Mouse (Mus musculus): ENCODE measurements around the gene Rab44. TPM values are rescaled to one million over a fixed set of nuclear protein-coding genes. Genes with fewer than 3 reads are reported as not detected.

The Rab44 gene
- polyA plus RNA-seq, 1 experiment from 2014 or later: 0.27 TPM

DNA sequence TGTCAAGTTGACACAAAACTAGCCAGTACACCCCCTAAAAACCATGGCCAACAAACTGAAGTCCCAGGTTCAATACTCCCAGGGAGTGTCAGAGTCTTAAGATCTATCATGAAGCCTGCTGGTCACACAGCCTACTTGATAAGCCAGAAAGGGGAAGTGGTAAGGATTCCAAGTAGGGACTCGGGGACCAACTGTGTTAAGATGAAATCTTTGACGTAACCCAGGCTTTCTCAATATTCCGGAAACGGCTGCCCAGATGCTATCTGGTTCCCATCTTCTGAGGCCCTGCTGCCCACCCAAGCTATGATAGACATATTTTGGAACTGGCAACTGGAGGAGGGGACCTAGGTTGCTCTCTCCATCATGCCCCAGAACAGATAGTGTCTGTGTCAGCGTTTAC is 2.6 kb upstream of the Rab44 start:
- H3K4me3 ChIP-seq: no peak overlapping the region
- H3K27ac ChIP-seq: no peak overlapping the region
- no peak overlapping the region for H3K9ac ChIP-seq
- H3K4me2 ChIP-seq (replicated peaks): no peak overlapping the region
- no peaks in the 10 kb centered on the region for H3K27me3 ChIP-seq
- WGBS: 80% methylated on average over 5 of the region's 5 CpGs
- H3K9me3 ChIP-seq: no peaks in the 10 kb centered on the region
- ATAC-seq (ENCODE audit: insufficient number of reproducible peaks, insufficient read depth, low FRiP score, low TSS enrichment): no peak
- H3K36me3 ChIP-seq: no peaks in the 10 kb centered on the region
- no peaks in the 10 kb centered on the region for H3K4me1 ChIP-seq

DNA sequence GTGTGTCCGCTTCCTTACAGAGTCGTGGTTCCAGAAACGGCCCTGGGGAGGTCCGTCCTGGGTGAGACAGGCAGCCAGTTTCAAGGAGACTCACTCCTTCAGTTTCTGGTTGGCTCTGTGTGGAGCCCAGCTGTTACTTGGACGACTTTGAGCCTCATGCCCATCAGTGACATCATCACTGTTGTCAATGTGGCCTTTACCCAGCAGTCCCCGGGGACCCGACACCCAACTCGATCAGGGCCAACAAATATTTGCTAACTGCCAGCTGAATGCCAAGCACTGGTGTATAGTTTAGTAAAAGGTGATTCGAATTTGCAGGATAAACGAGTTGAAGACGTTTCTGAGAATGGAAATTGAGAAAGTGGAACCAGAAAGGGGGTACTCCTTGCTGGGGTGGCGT is 2.1 kb downstream of the Rab44 start:
- H3K4me2 ChIP-seq (replicated peaks): no peak overlapping the region
- no peaks in the 10 kb centered on the region for H3K4me1 ChIP-seq
- no peaks in the 10 kb centered on the region for H3K9me3 ChIP-seq
- ATAC-seq (ENCODE audit: insufficient number of reproducible peaks, insufficient read depth, low FRiP score, low TSS enrichment): no peak
- H3K27ac ChIP-seq: no peak overlapping the region
- no peak overlapping the region for H3K9ac ChIP-seq
- WGBS: 69% methylated on average over 12 of the region's 12 CpGs
- H3K36me3 ChIP-seq: no peaks in the 10 kb centered on the region
- H3K27me3 ChIP-seq: no peaks in the 10 kb centered on the region
- no peak overlapping the region for H3K4me3 ChIP-seq

DNA sequence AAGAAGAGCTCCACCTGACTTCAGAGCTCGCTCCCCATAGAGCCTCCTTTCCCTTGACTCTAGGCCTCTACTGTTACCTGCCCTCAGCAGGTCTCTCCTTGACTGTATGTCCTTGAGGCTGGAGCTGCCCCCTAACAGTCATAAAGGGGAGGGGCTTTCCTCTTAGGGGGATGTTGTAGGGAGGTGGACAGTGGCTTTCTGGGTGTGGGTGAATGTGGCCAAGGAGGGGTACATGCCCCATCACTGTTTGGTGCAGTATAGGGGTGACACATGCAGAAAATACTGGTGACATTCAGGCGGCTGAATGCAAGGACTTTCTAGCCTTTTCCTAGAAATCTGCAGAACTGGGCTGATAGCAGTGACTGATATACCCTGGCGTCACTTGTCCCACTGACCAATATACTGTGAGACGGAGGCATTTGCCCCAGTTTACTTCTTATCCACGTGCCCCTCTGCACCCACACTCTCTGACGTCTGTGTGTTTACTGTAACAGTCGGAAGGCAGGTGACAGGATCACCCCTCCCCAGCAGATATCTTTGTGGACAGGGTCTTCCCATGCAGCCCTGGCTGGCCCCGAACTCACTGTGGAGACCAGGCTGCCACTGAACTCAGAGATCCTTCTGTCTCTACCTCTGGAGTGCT is 3.2 kb downstream of the Rab44 start:
- H3K27me3 ChIP-seq: no peaks in the 10 kb centered on the region
- H3K4me1 ChIP-seq: no peaks in the 10 kb centered on the region
- H3K9ac ChIP-seq: no peak overlapping the region
- no peak for ATAC-seq (ENCODE audit: insufficient number of reproducible peaks, insufficient read depth, low FRiP score, low TSS enrichment)
- no peak overlapping the region for H3K4me3 ChIP-seq
- no peaks in the 10 kb centered on the region for H3K36me3 ChIP-seq
- no peak overlapping the region for H3K4me2 ChIP-seq (replicated peaks)
- H3K27ac ChIP-seq: no peak overlapping the region
- no peaks in the 10 kb centered on the region for H3K9me3 ChIP-seq
- WGBS: 81% methylated on average over 8 of the region's 8 CpGs

- 40% methylated on average over 5 of the region's 5 CpGs for WGBS
- no peak; the same call in 1 of the 2 replicates for ATAC-seq (ENCODE audit: insufficient number of reproducible peaks, insufficient read depth, low FRiP score, low TSS enrichment)
- Histone ChIP-seq H3K4me1 (no peaks in the 10 kb centered on the region), H3K9ac (no peak overlapping the region), H3K4me3 (no peak overlapping the region), H3K9me3 (no peaks in the 10 kb centered on the region), H3K27ac (no peak overlapping the region), H3K4me2 (replicated peaks) (no peak overlapping the region), H3K27me3 (no peaks in the 10 kb centered on the region), H3K36me3 (no peaks in the 10 kb centered on the region)
These were observed 4.1 kb downstream of the Rab44 start for GRCm38 (mm10) chr17:29118057-29118456.

- ATAC-seq (ENCODE audit: insufficient number of reproducible peaks, insufficient read depth, low FRiP score, low TSS enrichment): no peak
- Histone ChIP-seq H3K9me3 (no peaks in the 10 kb centered on the region), H3K4me1 (no peaks in the 10 kb centered on the region), H3K36me3 (no peaks in the 10 kb centered on the region), H3K4me3 (no peak overlapping the region), H3K4me2 (replicated peaks) (no peak overlapping the region), H3K9ac (no peak overlapping the region), H3K27ac (no peak overlapping the region), H3K27me3 (no peaks in the 10 kb centered on the region)
- WGBS: 51% methylated on average over 12 of the region's 12 CpGs
These were observed 6.7 kb downstream of the Rab44 start for GRCm38 (mm10) chr17:29120666-29121065.

- Histone ChIP-seq H3K9ac (no peak overlapping the region), H3K27ac (no peak overlapping the region), H3K27me3 (no peaks in the 10 kb centered on the region), H3K4me3 (no peak overlapping the region), H3K4me1 (no peaks in the 10 kb centered on the region), H3K9me3 (no peaks in the 10 kb centered on the region), H3K36me3 (no peaks in the 10 kb centered on the region), H3K4me2 (replicated peaks) (no peak overlapping the region)
- WGBS: 84% methylated on average over 6 of the region's 6 CpGs
- no peak for ATAC-seq (ENCODE audit: insufficient number of reproducible peaks, insufficient read depth, low FRiP score, low TSS enrichment)
These were observed 8.9 kb downstream of the Rab44 start for GRCm38 (mm10) chr17:29122817-29123216.

- Histone ChIP-seq H3K9ac (no peak overlapping the region), H3K4me3 (no peak overlapping the region), H3K4me2 (replicated peaks) (no peak overlapping the region), H3K36me3 (no peaks in the 10 kb centered on the region), H3K4me1 (no peaks in the 10 kb centered on the region), H3K27me3 (no peaks in the 10 kb centered on the region), H3K9me3 (no peaks in the 10 kb centered on the region), H3K27ac (no peak overlapping the region)
- ATAC-seq (ENCODE audit: insufficient number of reproducible peaks, insufficient read depth, low FRiP score, low TSS enrichment): no peak
- 67% methylated on average over 6 of the region's 6 CpGs for WGBS
These were observed 9.7 kb downstream of the Rab44 start for GRCm38 (mm10) chr17:29123578-29124174.

- no peak overlapping the region for H3K27ac ChIP-seq
- 88% methylated on average over 3 of the region's 3 CpGs for WGBS
- no peak overlapping the region for H3K4me3 ChIP-seq
- no peak for ATAC-seq (ENCODE audit: insufficient number of reproducible peaks, insufficient read depth, low FRiP score, low TSS enrichment)
- no peak overlapping the region for H3K4me2 ChIP-seq (replicated peaks)
- H3K9ac ChIP-seq: no peak overlapping the region
- H3K36me3 ChIP-seq: no peaks in the 10 kb centered on the region
- H3K4me1 ChIP-seq: no peaks in the 10 kb centered on the region
- no peaks in the 10 kb centered on the region for H3K27me3 ChIP-seq
- no peaks in the 10 kb centered on the region for H3K9me3 ChIP-seq
These were observed 12.6 kb downstream of the Rab44 start for GRCm38 (mm10) chr17:29126561-29126960.

GRCm38 (mm10) chr17:29129341-29129740 is 15.4 kb downstream of the Rab44 start:
- Histone ChIP-seq H3K4me2 (replicated peaks) (no peak overlapping the region), H3K27me3 (no peaks in the 10 kb centered on the region), H3K9ac (no peak overlapping the region), H3K9me3 (no peaks in the 10 kb centered on the region), H3K36me3 (no peaks in the 10 kb centered on the region), H3K27ac (no peak overlapping the region), H3K4me3 (no peak overlapping the region), H3K4me1 (peaks cover 5% of the 10 kb centered on the region; the same call in 1 of the 2 replicates)
- WGBS: 68% methylated on average over 5 of the region's 5 CpGs
- ATAC-seq (ENCODE audit: insufficient number of reproducible peaks, insufficient read depth, low FRiP score, low TSS enrichment): no peak

GRCm38 (mm10) chr17:29135066-29135465 is 21.1 kb downstream of the Rab44 start:
- Histone ChIP-seq H3K36me3 (no peaks in the 10 kb centered on the region), H3K4me3 (no peak overlapping the region), H3K27ac (no peak overlapping the region), H3K4me2 (replicated peaks) (no peak overlapping the region), H3K9me3 (no peaks in the 10 kb centered on the region), H3K9ac (no peak overlapping the region), H3K27me3 (no peaks in the 10 kb centered on the region), H3K4me1 (peaks cover 6% of the 10 kb centered on the region; the same call in 1 of the 2 replicates)
- no peak for ATAC-seq (ENCODE audit: insufficient number of reproducible peaks, insufficient read depth, low FRiP score, low TSS enrichment)
- WGBS: 67% methylated on average over 5 of the region's 5 CpGs

DNA sequence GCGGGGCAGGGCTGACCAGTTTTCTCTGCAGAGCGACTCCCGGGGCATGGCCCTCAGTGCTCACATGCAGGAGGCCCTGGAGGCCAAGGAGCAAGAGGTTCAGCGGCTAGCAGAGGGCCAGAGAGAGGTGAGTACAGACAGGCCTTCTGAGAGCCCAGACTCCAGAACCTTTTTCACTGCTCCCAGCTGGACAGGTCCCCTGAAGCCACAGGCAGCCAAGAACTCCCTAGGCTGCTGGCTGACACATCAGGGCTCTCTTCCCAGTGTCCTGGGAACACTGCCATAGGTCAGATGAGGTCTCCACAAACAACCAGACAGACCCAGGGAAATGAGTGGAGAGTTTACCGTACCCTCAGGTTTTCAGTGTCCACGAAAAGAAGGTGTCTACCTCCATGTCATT is 22.3 kb downstream of the Rab44 start:
- H3K36me3 ChIP-seq: no peaks in the 10 kb centered on the region
- no peak overlapping the region for H3K9ac ChIP-seq
- no peak for ATAC-seq (ENCODE audit: insufficient number of reproducible peaks, insufficient read depth, low FRiP score, low TSS enrichment)
- no peak overlapping the region for H3K27ac ChIP-seq
- no peak overlapping the region for H3K4me2 ChIP-seq (replicated peaks)
- no peaks in the 10 kb centered on the region for H3K9me3 ChIP-seq
- H3K27me3 ChIP-seq: no peaks in the 10 kb centered on the region
- H3K4me1 ChIP-seq: peaks cover 6% of the 10 kb centered on the region; the same call in 1 of the 2 replicates
- 61% methylated on average over 6 of the region's 6 CpGs for WGBS
- H3K4me3 ChIP-seq: no peak overlapping the region

DNA sequence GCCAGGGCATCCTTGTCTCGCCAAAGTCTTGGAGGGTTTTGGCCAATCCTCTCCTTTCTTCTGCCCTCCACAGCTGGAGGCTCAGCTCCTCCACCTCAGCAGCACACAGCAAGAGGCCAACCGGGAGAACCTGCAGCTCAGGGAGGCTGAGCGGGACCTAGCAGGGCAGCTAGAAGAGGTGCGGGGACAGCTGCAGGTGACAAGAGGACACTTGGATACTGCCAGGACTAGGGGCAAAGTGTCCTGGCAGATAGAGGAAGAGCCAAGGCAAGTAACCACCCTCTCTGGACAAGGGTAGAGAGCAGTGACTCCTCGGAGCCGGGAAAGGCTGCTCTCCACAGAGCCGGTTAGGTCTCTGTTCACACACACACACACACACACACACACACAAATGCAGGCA is 24.0 kb downstream of the Rab44 start:
- Histone ChIP-seq H3K9me3 (no peaks in the 10 kb centered on the region), H3K4me2 (replicated peaks) (no peak overlapping the region), H3K27ac (no peak overlapping the region), H3K4me1 (peaks cover 6% of the 10 kb centered on the region; the same call in 1 of the 2 replicates), H3K36me3 (no peaks in the 10 kb centered on the region), H3K9ac (no peak overlapping the region), H3K27me3 (no peaks in the 10 kb centered on the region), H3K4me3 (no peak overlapping the region)
- no peak for ATAC-seq (ENCODE audit: insufficient number of reproducible peaks, insufficient read depth, low FRiP score, low TSS enrichment)
- 79% methylated on average over 7 of the region's 7 CpGs for WGBS

Measured in embryonic facial prominence, embryonic 12.5 days (tissue).